Mouse (Mus musculus) CH12.LX (cell line): ENCODE measurements around the gene Chit1. TPM values are rescaled to one million over a fixed set of nuclear protein-coding genes. Genes with fewer than 3 reads are reported as not detected.

Experiments
- DNase-seq: peaks from one replicate; pipeline ENCODE4 v3.0.0-alpha.2; 2013; ENCODE audit errors: extremely low read depth
- H3K27ac ChIP-seq: 2 replicates; pipeline ENCODE4 v1.5.1; 2012; ENCODE audit warnings: low read depth, mild to moderate bottlenecking, control low read depth, moderate library complexity; ENCODE audit not compliant: insufficient read depth
- H3K27me3 ChIP-seq: replicated peaks from 2 replicates; pipeline ENCODE3; 2012; ENCODE audit warnings: inconsistent platforms
- H3K36me3 ChIP-seq, 2 experiments: replicated peaks in 1 of 2; 2 replicates each; pipeline versions ENCODE3 to v1.6.1; 2012; ENCODE audit warnings: inconsistent platforms in 1 of 2, low read length in 1 of 2, mild to moderate bottlenecking in 1 of 2, mixed read lengths in 1 of 2, moderate library complexity in 1 of 2; ENCODE audit not compliant: control insufficient read depth in 1 of 2, insufficient read depth in 1 of 2
- H3K4me1 ChIP-seq, 2 experiments: 2 replicates each; pipeline ENCODE4 v1.6.1; 2012; ENCODE audit warnings: inconsistent platforms in 1 of 2, moderate library complexity in 1 of 2; ENCODE audit not compliant: insufficient read depth in 2 of 2, control insufficient read depth in 1 of 2
- H3K4me2 ChIP-seq: 2 replicates; pipeline ENCODE4 v1.6.1; 2012; ENCODE audit warnings: low read depth, mild to moderate bottlenecking, control low read depth; ENCODE audit not compliant: poor library complexity, insufficient read depth, severe bottlenecking
- H3K4me3 ChIP-seq, 3 experiments: fragments of 150-350 bp in 1 of 3; sonication (generic) in 1 of 3; replicated peaks in 1 of 3; 2 replicates each; pipeline versions ENCODE3 to v1.5.1; 2011 to 2012; ENCODE audit warnings: low read depth in 2 of 3, low read length in 2 of 3, mild to moderate bottlenecking in 2 of 3, moderate library complexity in 2 of 3, control low read depth in 1 of 3, improper control_type of control experiment in 1 of 3, inconsistent platforms in 1 of 3, mixed read lengths in 1 of 3; ENCODE audit not compliant: poor library complexity in 1 of 3
- H3K79me2 ChIP-seq: replicated peaks from 2 replicates; pipeline ENCODE4 v1.6.1; 2012; ENCODE audit warnings: mild to moderate bottlenecking, moderate library complexity; ENCODE audit not compliant: control insufficient read depth, poor library complexity, insufficient read depth, severe bottlenecking; ENCODE audit errors: extremely low read depth
- H3K9ac ChIP-seq: 2 replicates; pipeline ENCODE4 v1.6.1; 2012; ENCODE audit warnings: low read depth, mild to moderate bottlenecking, control low read depth, moderate library complexity; ENCODE audit not compliant: insufficient read depth
- H3K9me3 ChIP-seq: replicated peaks from 2 replicates; pipeline ENCODE3; 2012; ENCODE audit warnings: low read length, inconsistent platforms, mixed read lengths
- BHLHE40 ChIP-seq: IDR thresholded peaks from 2 replicates; pipeline ENCODE4 v1.6.1; 2011; ENCODE audit warnings: mild to moderate bottlenecking, low read depth, low read length, improper control_type of control experiment
- CHD1 ChIP-seq: IDR thresholded peaks from 2 replicates; pipeline ENCODE4 v1.6.1; 2012; ENCODE audit warnings: low read depth, low read length, improper control_type of control experiment, inconsistent platforms
- CHD2 ChIP-seq: IDR thresholded peaks from 2 replicates; pipeline ENCODE4 v1.6.1; 2011; ENCODE audit warnings: low read length, improper control_type of control experiment
- CTCF ChIP-seq, 2 experiments: IDR thresholded peaks in 1 of 2; conservative IDR thresholded peaks in 1 of 2; 2 replicates each; pipeline ENCODE4 v1.5.1; 2011 to 2012; ENCODE audit warnings: low read depth in 2 of 2, low read length in 2 of 2, improper control_type of control experiment in 1 of 2, inconsistent platforms in 1 of 2, mild to moderate bottlenecking in 1 of 2, moderate library complexity in 1 of 2
- E2F4 ChIP-seq: IDR thresholded peaks from 2 replicates; pipeline ENCODE4 v1.6.1; 2011; ENCODE audit warnings: low read depth, low read length, improper control_type of control experiment; ENCODE audit not compliant: insufficient replicate concordance
- ELF1 ChIP-seq: IDR thresholded peaks from 2 replicates; pipeline ENCODE4 v1.6.1; 2014; ENCODE audit warnings: low read depth, mild to moderate bottlenecking, inconsistent platforms, low read length, improper control_type of control experiment
- EP300 ChIP-seq: IDR thresholded peaks from 2 replicates; pipeline ENCODE4 v1.6.1; 2011; ENCODE audit warnings: low read length, improper control_type of control experiment
- ETS1 ChIP-seq: conservative IDR thresholded peaks from 2 replicates; pipeline ENCODE4 v1.6.1; 2012; ENCODE audit warnings: low read depth, mild to moderate bottlenecking, inconsistent platforms, low read length, improper control_type of control experiment, moderate library complexity
- GABPA ChIP-seq: IDR thresholded peaks from 2 replicates; pipeline ENCODE4 v1.6.1; 2012; ENCODE audit warnings: low read depth, low read length, improper control_type of control experiment, inconsistent platforms; ENCODE audit not compliant: insufficient replicate concordance
- HCFC1 ChIP-seq: IDR thresholded peaks from 2 replicates; pipeline ENCODE4 v1.6.1; 2012; ENCODE audit warnings: low read depth, mild to moderate bottlenecking, inconsistent platforms, low read length, improper control_type of control experiment
- IRF4 ChIP-seq: IDR thresholded peaks from 2 replicates; pipeline ENCODE4 v1.6.1; 2014; ENCODE audit warnings: low read depth, mild to moderate bottlenecking, inconsistent platforms, low read length, improper control_type of control experiment
- JUN ChIP-seq: IDR thresholded peaks from 2 replicates; pipeline ENCODE4 v1.6.1; 2011; ENCODE audit warnings: low read depth, mild to moderate bottlenecking, low read length, improper control_type of control experiment, moderate library complexity; ENCODE audit not compliant: insufficient read depth
- JUND ChIP-seq: conservative IDR thresholded peaks from 2 replicates; pipeline ENCODE4 v1.6.1; 2011; ENCODE audit warnings: low read depth, low read length, improper control_type of control experiment
- KAT2A ChIP-seq: IDR thresholded peaks from 2 replicates; pipeline ENCODE4 v1.6.1; 2012; ENCODE audit warnings: low read length, improper control_type of control experiment, inconsistent platforms; ENCODE audit not compliant: insufficient replicate concordance
- MAFK ChIP-seq: IDR thresholded peaks from 2 replicates; pipeline ENCODE4 v1.6.1; 2011; ENCODE audit warnings: low read length, improper control_type of control experiment; ENCODE audit not compliant: insufficient replicate concordance
- MAX ChIP-seq: IDR thresholded peaks from 2 replicates; pipeline ENCODE4 v1.6.1; 2011; ENCODE audit warnings: low read length, improper control_type of control experiment
- MAZ ChIP-seq: IDR thresholded peaks from 2 replicates; pipeline ENCODE4 v1.6.1; 2012; ENCODE audit warnings: low read depth, mild to moderate bottlenecking, inconsistent platforms, low read length, improper control_type of control experiment, moderate library complexity
- MEF2A ChIP-seq: IDR thresholded peaks from 2 replicates; pipeline ENCODE4 v1.6.1; 2014; ENCODE audit warnings: low read depth, mild to moderate bottlenecking, inconsistent platforms, low read length, improper control_type of control experiment, borderline replicate concordance
- MXI1 ChIP-seq: IDR thresholded peaks from 2 replicates; pipeline ENCODE4 v1.6.1; 2011; ENCODE audit warnings: mild to moderate bottlenecking, low read depth, low read length, improper control_type of control experiment
- MYC ChIP-seq: IDR thresholded peaks from 2 replicates; pipeline ENCODE4 v1.6.1; 2011; ENCODE audit warnings: low read depth, mild to moderate bottlenecking, improper control_type of control experiment, low read length
- NELFE ChIP-seq: IDR thresholded peaks from 2 replicates; pipeline ENCODE4 v1.6.1; 2011; ENCODE audit warnings: low read depth, low read length, improper control_type of control experiment
- NRF1 ChIP-seq: IDR thresholded peaks from 2 replicates; pipeline ENCODE4 v1.6.1; 2014; ENCODE audit warnings: low read depth, mild to moderate bottlenecking, inconsistent platforms, low read length, improper control_type of control experiment, moderate library complexity
- PAX5 ChIP-seq: IDR thresholded peaks from 2 replicates; pipeline ENCODE4 v1.6.1; 2012; ENCODE audit warnings: low read length, inconsistent platforms, mixed read lengths
- POLR2A ChIP-seq: IDR thresholded peaks from 2 replicates; pipeline ENCODE4 v1.6.1; 2011; ENCODE audit warnings: low read depth, mild to moderate bottlenecking, improper control_type of control experiment, low read length
- POLR2AphosphoS2 ChIP-seq: IDR thresholded peaks from 2 replicates; pipeline ENCODE4 v1.6.1; 2011; ENCODE audit warnings: low read depth, low read length, improper control_type of control experiment
- RAD21 ChIP-seq: IDR thresholded peaks from 2 replicates; pipeline ENCODE4 v1.6.1; 2011; ENCODE audit warnings: low read depth, mild to moderate bottlenecking, low read length, improper control_type of control experiment, moderate library complexity
- RCOR1 ChIP-seq: conservative IDR thresholded peaks from 2 replicates; pipeline ENCODE4 v1.6.1; 2012; ENCODE audit warnings: low read depth, mild to moderate bottlenecking, inconsistent platforms, low read length, improper control_type of control experiment
- SIN3A ChIP-seq: IDR thresholded peaks from 2 replicates; pipeline ENCODE4 v1.6.1; 2012; ENCODE audit warnings: low read length, improper control_type of control experiment, inconsistent platforms
- SMC3 ChIP-seq: IDR thresholded peaks from 2 replicates; pipeline ENCODE4 v1.6.1; 2011; ENCODE audit warnings: low read depth, low read length, improper control_type of control experiment
- TBP ChIP-seq: conservative IDR thresholded peaks from 2 replicates; pipeline ENCODE4 v1.6.1; 2011; ENCODE audit warnings: low read depth, low read length, improper control_type of control experiment
- TCF12 ChIP-seq: IDR thresholded peaks from 2 replicates; pipeline ENCODE4 v1.6.1; 2014; ENCODE audit warnings: low read depth, mild to moderate bottlenecking, inconsistent platforms, low read length, improper control_type of control experiment
- UBTF ChIP-seq: IDR thresholded peaks from 2 replicates; pipeline ENCODE4 v1.6.1; 2012; ENCODE audit warnings: low read depth, mild to moderate bottlenecking, inconsistent platforms, low read length, improper control_type of control experiment, moderate library complexity
- USF1 ChIP-seq: IDR thresholded peaks from 2 replicates; pipeline ENCODE4 v1.6.1; 2014; ENCODE audit warnings: low read depth, mild to moderate bottlenecking, inconsistent platforms, low read length, improper control_type of control experiment
- USF2 ChIP-seq: conservative IDR thresholded peaks from 2 replicates; pipeline ENCODE4 v1.6.1; 2011; ENCODE audit warnings: low read depth, low read length, improper control_type of control experiment
- ZC3H11A ChIP-seq: IDR thresholded peaks from 2 replicates; pipeline ENCODE4 v1.6.1; 2012; ENCODE audit warnings: low read depth, mild to moderate bottlenecking, inconsistent platforms, low read length, improper control_type of control experiment
- ZKSCAN1 ChIP-seq: IDR thresholded peaks from 2 replicates; pipeline ENCODE4 v1.6.1; 2012; ENCODE audit warnings: low read depth, inconsistent platforms, low read length, improper control_type of control experiment, borderline replicate concordance
- ZMIZ1 ChIP-seq: IDR thresholded peaks from 2 replicates; pipeline ENCODE4 v1.6.1; 2012; ENCODE audit warnings: low read depth, mild to moderate bottlenecking, inconsistent platforms, low read length, improper control_type of control experiment
- ZNF384 ChIP-seq: IDR thresholded peaks from 2 replicates; pipeline ENCODE4 v1.6.1; 2012; ENCODE audit warnings: low read depth, low read length, improper control_type of control experiment, inconsistent platforms
- dilution Hi-C: fragments of 300-500 bp; cut with MboI; formaldehyde crosslinking; loops from 2 replicates; pipeline ENCODE4 v1.14.3; 2020; ENCODE audit warnings: low sequenced_read_pairs; ENCODE audit not compliant: extremely low pct_unique_long_range_greater_than_20kb, extremely low pct_ligation_motif_present
- in situ Hi-C: fragments of 300-500 bp; cut with MboI; formaldehyde crosslinking; loops from 3 replicates; pipeline ENCODE4 v1.14.3; 2019; ENCODE audit warnings: low sequenced_read_pairs, low pct_ligation_motif_present, low pct_unique_long_range_greater_than_20kb, mixed read lengths
- polyA plus RNA-seq: library from polyadenylated mRNA; unstranded; fragments of >175 nt; gene quantifications from 2 replicates; pipeline ENCODE4 v1.2.1, GENCODE M21; 2012; ENCODE audit warnings: low read depth; ENCODE audit not compliant: insufficient read length
- total RNA-seq, 2 experiments: library from RNA; depleted of rRNA; stranded (reverse); fragments of 300-350 nt in 1 of 2; fragments of >200 nt in 1 of 2; gene quantifications; 2 replicates each; pipeline ENCODE4 v1.2.3; 2012 to 2014

The Chit1 gene
- total and polyA plus RNA-seq, 3 experiments: 0.25 to 0.47 (median 0.36) TPM

- Histone ChIP-seq H3K4me1 (peaks cover 29 to 79% of the 10 kb centered on the region in 2 experiments), H3K9me3 (no peaks in the 10 kb centered on the region), H3K9ac (no peak overlapping the region), H3K4me2 (peak overlapping the region; percentile 26; the same call in 1 of the 2 replicates), H3K79me2 (no peaks in the 10 kb centered on the region), H3K36me3 (peaks cover 0 to 2% of the 10 kb centered on the region in 2 experiments), H3K27me3 (no peaks in the 10 kb centered on the region), H3K27ac (0 out of 2 replicates have a peak overlapping the region, but pooled peaks have one; percentile 1), H3K4me3 (peak overlapping the region in 1 of 3 experiments; percentile 41)
- in situ Hi-C loops: no loop called here
- TF ChIP-seq MAZ (no peak), KAT2A (no peak), IRF4 (peak; percentile 8; the same call in 1 of the 2 replicates), MXI1 (peak; percentile 40; the same call in 1 of the 2 replicates), EP300 (no peak), JUND (no peak), MEF2A (no peak), GABPA (no peak), NRF1 (no peak), ZC3H11A (no peak), MYC (no peak), ZNF384 (no peak), E2F4 (no peak), RAD21 (peak; percentile 86), MAFK (no peak), ELF1 (peak; percentile 70), USF1 (no peak), ZKSCAN1 (no peak), SMC3 (peak; percentile 81), CHD1 (no peak), MAX (peak; percentile 23; the same call in 1 of the 2 replicates), ZMIZ1 (no peak), NELFE (no peak; the same call in 1 of the 2 replicates), SIN3A (peak; percentile 20; the same call in 1 of the 2 replicates), CHD2 (no peak), CTCF (conservative IDR thresholded peaks at IDR 0.05 in 1 of 2, IDR thresholded peaks at IDR 0.05 in 1 of 2; ENCODE audit: low read depth in 2 of 2, low read length in 2 of 2) (peak; percentile 12 to 82; a peak in 2 of 4 replicates), ETS1 (no peak; the same call in 1 of the 2 replicates), POLR2A (peak; percentile 48), BHLHE40 (peak; percentile 36; the same call in 1 of the 2 replicates), USF2 (no peak), UBTF (no peak), TCF12 (no peak; the same call in 1 of the 2 replicates), POLR2AphosphoS2 (no peak), TBP (peak; percentile 52; the same call in 1 of the 2 replicates), RCOR1 (no peak), JUN (no peak), PAX5 (no peak), HCFC1 (peak; percentile 19; the same call in 1 of the 2 replicates)
- peak; percentile 99 for DNase-seq
- dilution Hi-C loops: no loop called here
Measured at GRCm38 (mm10) chr1:134188989-134189729, 78.1 kb downstream of the Chit1 start.
